23 mouse cellular contexts compared by ENCODE assay signal in genomic region chr3:118472215-118472799, GRCm38 (mm10).
DNase-seq lines count a peak whose midpoint lies in the region; ATAC-seq lines count a peak whose summit lies in the region.
"Had no signal": no experiment of that assay in that cellular context is flagged by ENCODE, and none has a peak within 500 bp of the region (broad histone marks: within the 10 kb centered on the region; RNA-seq: fewer than 3 reads in every experiment).

No protein-coding gene starts in this region.

- no peaks in the 10 kb centered on the region for H3K27me3 ChIP-seq in midbrain, embryonic 14.5 days (ENCODE audit: control insufficient read depth, insufficient read depth, low read length)
- H3K27me3 ChIP-seq in midbrain, embryonic 13.5 days, result no peaks in the 10 kb centered on the region
- H3K27me3 ChIP-seq in limb, embryonic 12.5 days, result no peaks in the 10 kb centered on the region
- no peaks in the 10 kb centered on the region for H3K27me3 ChIP-seq in neural tube, embryonic 14.5 days (ENCODE audit: control insufficient read depth, insufficient read depth, low read length)
- H3K27me3 ChIP-seq in liver, embryonic 11.5 days (replicated peaks; ENCODE audit: control insufficient read depth, insufficient read depth, low read length), result no peaks in the 10 kb centered on the region
- H3K27me3 ChIP-seq: embryonic facial prominence, embryonic 15.5 days; heart, embryonic 13.5 days; hindbrain, embryonic 12.5 days had no signal

- H3K27ac ChIP-seq in midbrain, embryonic 14.5 days (replicated peaks; ENCODE audit: low read depth, low read length), result no peak overlapping the region
- H3K27ac ChIP-seq in midbrain, embryonic 13.5 days, result no peak overlapping the region
- no peak overlapping the region for H3K27ac ChIP-seq in limb, embryonic 12.5 days
- H3K27ac ChIP-seq in neural tube, embryonic 14.5 days (ENCODE audit: low read depth, low read length), result no peak overlapping the region
- no peak overlapping the region for H3K27ac ChIP-seq in liver, embryonic 11.5 days (ENCODE audit: low read depth, low read length)
- H3K27ac ChIP-seq: embryonic facial prominence, embryonic 15.5 days; forebrain, embryonic 10.5 days; heart, adult 2 months; heart, embryonic 13.5 days; hindbrain, embryonic 12.5 days; hindbrain, postnatal 0 days had no signal

- no peaks in the 10 kb centered on the region for H3K4me1 ChIP-seq in midbrain, embryonic 14.5 days (ENCODE audit: control insufficient read depth, insufficient read depth, low read length)
- peaks cover 5% of the 10 kb centered on the region for H3K4me1 ChIP-seq in midbrain, embryonic 13.5 days (replicated peaks)
- peaks cover 18% of the 10 kb centered on the region for H3K4me1 ChIP-seq in limb, embryonic 12.5 days (replicated peaks)
- 0 out of 2 replicates have a peak, but pooled peaks cover 4% of the 10 kb centered on the region for H3K4me1 ChIP-seq in neural tube, embryonic 14.5 days (ENCODE audit: control insufficient read depth, insufficient read depth, low read length)
- no peaks in the 10 kb centered on the region for H3K4me1 ChIP-seq in liver, embryonic 11.5 days (replicated peaks; ENCODE audit: control insufficient read depth, insufficient read depth, low read length)
- H3K4me1 ChIP-seq: embryonic facial prominence, embryonic 15.5 days; heart, embryonic 13.5 days; hindbrain, embryonic 12.5 days had no signal

- H3K9ac ChIP-seq in midbrain, embryonic 14.5 days (replicated peaks; ENCODE audit: low read length), result no peak overlapping the region
- H3K9ac ChIP-seq in midbrain, embryonic 13.5 days (replicated peaks), result no peak overlapping the region
- H3K9ac ChIP-seq in limb, embryonic 12.5 days (replicated peaks), result no peak overlapping the region
- no peak overlapping the region for H3K9ac ChIP-seq in neural tube, embryonic 14.5 days (replicated peaks; ENCODE audit: low read depth, low read length)
- H3K9ac ChIP-seq in liver, embryonic 11.5 days (ENCODE audit: low read depth, low read length), result no peak overlapping the region
- H3K9ac ChIP-seq: embryonic facial prominence, embryonic 15.5 days; heart, embryonic 13.5 days; hindbrain, embryonic 12.5 days had no signal

- DNase-seq in midbrain, embryonic 14.5 days, result peak; percentile 5
- peak; percentile 85 for DNase-seq in hindlimb bud, embryonic 11.5 days (ENCODE audit: extremely low spot score, low read depth, low spot score)
- no peak for DNase-seq in adrenal gland, postnatal 14 days
- no peak for DNase-seq in liver, embryonic 11.5 days (ENCODE audit: low spot score)
- DNase-seq in frontal cortex, postnatal 10 days (ENCODE audit: low spot score in 2 of 2), result no peak
- DNase-seq: adrenal gland, adult 2 months; adrenal gland, postnatal 36 days; cerebellum, adult 11 months; cerebellum, adult 8-10 months; cerebellum, postnatal 14 days; gastrocnemius, postnatal 14 days; heart, adult 2 months; heart, postnatal 36 days had no signal

- no peaks in the 10 kb centered on the region for H3K9me3 ChIP-seq in midbrain, embryonic 14.5 days (ENCODE audit: control insufficient read depth, low read length)
- no peaks in the 10 kb centered on the region for H3K9me3 ChIP-seq in midbrain, embryonic 13.5 days
- H3K9me3 ChIP-seq in limb, embryonic 12.5 days, result no peaks in the 10 kb centered on the region
- no peaks in the 10 kb centered on the region for H3K9me3 ChIP-seq in neural tube, embryonic 14.5 days (ENCODE audit: control insufficient read depth, low read length)
- no peaks in the 10 kb centered on the region for H3K9me3 ChIP-seq in liver, embryonic 11.5 days (ENCODE audit: control insufficient read depth, low read length)
- H3K9me3 ChIP-seq: embryonic facial prominence, embryonic 15.5 days; forebrain, embryonic 10.5 days; heart, embryonic 13.5 days; hindbrain, embryonic 12.5 days had no signal

- no peaks in the 10 kb centered on the region for H3K36me3 ChIP-seq in midbrain, embryonic 14.5 days (ENCODE audit: control insufficient read depth, insufficient read depth, low read length)
- H3K36me3 ChIP-seq in midbrain, embryonic 13.5 days, result no peaks in the 10 kb centered on the region
- H3K36me3 ChIP-seq in limb, embryonic 12.5 days, result no peaks in the 10 kb centered on the region
- no peaks in the 10 kb centered on the region for H3K36me3 ChIP-seq in neural tube, embryonic 14.5 days (ENCODE audit: control insufficient read depth, insufficient read depth, low read length)
- H3K36me3 ChIP-seq in liver, embryonic 11.5 days (ENCODE audit: control insufficient read depth, insufficient read depth, low read length), result no peaks in the 10 kb centered on the region
- H3K36me3 ChIP-seq: embryonic facial prominence, embryonic 15.5 days; forebrain, embryonic 10.5 days; heart, embryonic 13.5 days; hindbrain, embryonic 12.5 days had no signal

- no peak for ATAC-seq in midbrain, embryonic 14.5 days (ENCODE audit: low FRiP score, low TSS enrichment)
- ATAC-seq in midbrain, embryonic 13.5 days, result no peak
- peak; percentile 80 for ATAC-seq in limb, embryonic 12.5 days (ENCODE audit: insufficient number of reproducible peaks, insufficient read depth, low FRiP score, low TSS enrichment, low read depth)
- ATAC-seq in neural tube, embryonic 14.5 days (ENCODE audit: low read depth), result peak; percentile 66; the same call in 1 of the 2 replicates
- no peak for ATAC-seq in liver, embryonic 11.5 days (replicated peaks; ENCODE audit: low FRiP score)
- ATAC-seq: forebrain, embryonic 14.5 days; hindbrain, postnatal 0 days had no signal

- WGBS in midbrain, embryonic 14.5 days, result 66% methylated on average over 10 of the region's 10 CpGs
- whole genome bisulfite sequencing in midbrain, embryonic 13.5 days, result 70% methylated on average over 10 of the region's 10 CpGs
- WGBS in limb, embryonic 12.5 days, result 10% methylated on average over 10 of the region's 10 CpGs
- 38% methylated on average over 10 of the region's 10 CpGs for WGBS in neural tube, embryonic 14.5 days
- 77% methylated on average over 10 of the region's 10 CpGs for WGBS in liver, embryonic 11.5 days

- no peak overlapping the region for H3K4me2 ChIP-seq in midbrain, embryonic 14.5 days (ENCODE audit: low read length)
- H3K4me2 ChIP-seq in midbrain, embryonic 13.5 days (replicated peaks), result no peak overlapping the region
- H3K4me2 ChIP-seq in limb, embryonic 12.5 days, result peak overlapping the region; percentile 36
- H3K4me2 ChIP-seq in neural tube, embryonic 14.5 days (ENCODE audit: low read depth, low read length), result no peak overlapping the region
- H3K4me2 ChIP-seq in liver, embryonic 11.5 days, result no peak overlapping the region
- H3K4me2 ChIP-seq: embryonic facial prominence, embryonic 15.5 days; heart, embryonic 13.5 days; hindbrain, embryonic 12.5 days had no signal

- H3K4me3 ChIP-seq in midbrain, embryonic 14.5 days (replicated peaks; ENCODE audit: low read depth, low read length), result no peak overlapping the region
- H3K4me3 ChIP-seq in midbrain, embryonic 13.5 days (replicated peaks), result no peak overlapping the region
- no peak overlapping the region for H3K4me3 ChIP-seq in limb, embryonic 12.5 days (replicated peaks)
- no peak overlapping the region for H3K4me3 ChIP-seq in neural tube, embryonic 14.5 days (ENCODE audit: low read depth, low read length)
- H3K4me3 ChIP-seq in liver, embryonic 11.5 days (ENCODE audit: low read depth, low read length), result no peak overlapping the region
- H3K4me3 ChIP-seq: embryonic facial prominence, embryonic 15.5 days; erythroblast, embryonic 14.5 days; forebrain, embryonic 10.5 days; heart, adult 2 months; heart, embryonic 13.5 days; hindbrain, embryonic 12.5 days had no signal

Comparison
In these comparisons a context has a peak if more than half of its experiments do, and no peak if none do; other contexts are left out.
1. ATAC-seq: peak in limb, embryonic 12.5 days (single experiment) and neural tube, embryonic 14.5 days (single experiment); none in midbrain, embryonic 14.5 days (single experiment), midbrain, embryonic 13.5 days (single experiment) and liver, embryonic 11.5 days (single experiment).
2. DNase-seq: peak in midbrain, embryonic 14.5 days (single experiment) and hindlimb bud, embryonic 11.5 days (single experiment); none in adrenal gland, postnatal 14 days (single experiment), liver, embryonic 11.5 days (single experiment) and frontal cortex, postnatal 10 days (0 of 2).